Mouse (Mus musculus): ENCODE results near the gene Acvr1c.

GRCm38 (mm10) chr2:58366196-58366595 lies 8.5 kb upstream of the Acvr1c start:
- TF ChIP-seq CTCF (IDR thresholded peaks at IDR 0.05; ENCODE audit: borderline replicate concordance, control insufficient read depth, extremely low read depth, insufficient read depth, low read length, poor library complexity) (no peak), POLR2A (IDR thresholded peaks at IDR 0.05; ENCODE audit: control insufficient read depth, extremely low read depth, insufficient read depth, low read length, poor library complexity) (no peak)
